Comparison of ENCODE assay signal across 14 mouse cellular contexts in the genomic region with DNA sequence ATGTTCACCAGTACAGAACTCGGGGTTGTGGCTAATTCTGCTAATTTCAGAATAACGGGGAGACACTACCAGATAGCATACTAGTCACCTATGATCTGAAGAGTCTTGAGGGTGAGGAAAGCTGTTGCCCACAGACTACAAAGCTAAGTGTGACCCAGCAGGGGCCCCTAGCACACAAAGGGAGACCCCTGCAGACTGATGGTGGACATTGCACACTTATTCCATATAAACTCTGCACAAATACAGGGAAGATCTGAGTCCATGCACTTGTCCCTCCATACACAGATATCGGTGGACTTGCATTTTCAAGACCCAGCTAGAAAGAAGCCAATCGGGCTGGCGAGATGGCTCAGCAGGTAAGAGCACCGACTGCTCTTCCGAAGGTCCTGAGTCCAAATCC. TPM values are rescaled to one million over a fixed set of nuclear protein-coding genes. Genes with fewer than 3 reads are reported as not detected.
DNase-seq lines count a peak whose midpoint lies in the region; ATAC-seq and TF ChIP-seq lines count a peak whose summit lies in the region.
"Had no signal": no experiment of that assay in that cellular context is flagged by ENCODE, and none has a peak within 500 bp of the region (broad histone marks: within the 10 kb centered on the region; RNA-seq: fewer than 3 reads in every experiment).

No protein-coding gene starts in this region.

- H3K4me2 ChIP-seq in heart, embryonic 15.5 days, result no peak overlapping the region
- H3K4me2 ChIP-seq: heart, embryonic 11.5 days; hindbrain, embryonic 13.5 days; limb, embryonic 12.5 days had no signal

- H3K9me3 ChIP-seq in heart, embryonic 15.5 days (replicated peaks), result no peaks in the 10 kb centered on the region
- H3K9me3 ChIP-seq in MEL (replicated peaks; ENCODE audit: insufficient read depth, low read length), result no peaks in the 10 kb centered on the region
- H3K9me3 ChIP-seq: hindbrain, embryonic 13.5 days; limb, embryonic 12.5 days had no signal

- DNase-seq in heart, adult 9 months (ENCODE audit: low spot score in 2 of 2), result no peak
- DNase-seq in lung, adult 2 months, result no peak
- no peak for DNase-seq in lung, postnatal 14 days
- DNase-seq in MEL (ENCODE audit: low read depth, low spot score) (peak; percentile 14), adipocyte (ENCODE audit: low spot score) (no peak)
- peak; percentile 6 for DNase-seq in retina, postnatal 1 day
- DNase-seq: cerebellum, adult 11-12 months; thymus, adult 2 months had no signal

- H3K27me3 ChIP-seq in heart, embryonic 15.5 days, result no peaks in the 10 kb centered on the region
- H3K27me3 ChIP-seq in MEL (ENCODE audit: control insufficient read depth in 1 of 2, insufficient read depth in 2 of 2, low read length in 2 of 2), result no peaks in the 10 kb centered on the region
- H3K27me3 ChIP-seq: hindbrain, embryonic 13.5 days; limb, embryonic 12.5 days had no signal

- ATAC-seq in heart, embryonic 15.5 days (replicated peaks; ENCODE audit: insufficient number of reproducible peaks, insufficient read depth, low FRiP score, low read depth), result no peak
- ATAC-seq: CD4-positive, CD25-positive, alpha-beta regulatory T cell, adult 4 months had no signal

- peak overlapping the region; percentile 23 for H3K27ac ChIP-seq in heart, embryonic 15.5 days
- no peak overlapping the region for H3K27ac ChIP-seq in MEL (ENCODE audit: control insufficient read depth, low read depth, low read length)
- H3K27ac ChIP-seq: hindbrain, embryonic 13.5 days; limb, embryonic 12.5 days had no signal

- no peak overlapping the region for H3K9ac ChIP-seq in heart, embryonic 15.5 days
- no peak overlapping the region for H3K9ac ChIP-seq in MEL (ENCODE audit: control insufficient read depth, low read depth, low read length, poor library complexity, severe bottlenecking)
- H3K9ac ChIP-seq: hindbrain, embryonic 13.5 days; limb, embryonic 12.5 days had no signal

- H3K79me2 ChIP-seq in MEL (ENCODE audit: control insufficient read depth, insufficient read depth, low read length, poor library complexity), result peaks cover 1% of the 10 kb centered on the region; the same call in 1 of the 2 replicates

- TF ChIP-seq CTCF in lung, adult 2 months (IDR thresholded peaks at IDR 0.05; ENCODE audit: insufficient read depth, low read length), result 0 out of 2 replicates have a peak, but pooled peaks have one; percentile 3
- TF ChIP-seq CTCF in MEL (IDR thresholded peaks at IDR 0.05 in 2 of 3, conservative IDR thresholded peaks at IDR 0.05 in 1 of 3; ENCODE audit: control insufficient read depth in 1 of 3, insufficient read depth in 1 of 3, low read depth in 2 of 3, low read length in 3 of 3, poor library complexity in 1 of 3, severe bottlenecking in 1 of 3), result peak in 2 of 3 experiments; percentile 27; a peak in 4 of 6 replicates

- no peak overlapping the region for H3K4me3 ChIP-seq in heart, embryonic 15.5 days
- H3K4me3 ChIP-seq in lung, adult 2 months (replicated peaks; ENCODE audit: extremely low read depth, low read depth, low read length), result no peak overlapping the region
- H3K4me3 ChIP-seq in MEL (ENCODE audit: control insufficient read depth in 1 of 2, insufficient read depth in 1 of 2, low read depth in 2 of 2, low read length in 2 of 2), result no peak overlapping the region
- H3K4me3 ChIP-seq: erythroblast, embryonic 14.5 days; hindbrain, embryonic 13.5 days; limb, embryonic 12.5 days had no signal

- peaks cover 12% of the 10 kb centered on the region; the same call in 1 of the 2 replicates for H3K36me3 ChIP-seq in heart, embryonic 15.5 days
- peaks cover 0 to under 1% of the 10 kb centered on the region in 2 experiments; a peak in 1 of 4 replicates for H3K36me3 ChIP-seq in MEL (ENCODE audit: control insufficient read depth in 1 of 2, insufficient read depth in 2 of 2, low read length in 2 of 2)

- no peak for TF ChIP-seq POLR2A in lung, adult 2 months (IDR thresholded peaks at IDR 0.05; ENCODE audit: borderline replicate concordance, extremely low read depth, low read depth, low read length)
- no peak for TF ChIP-seq POLR2A in MEL (IDR thresholded peaks at IDR 0.05; ENCODE audit: control insufficient read depth in 1 of 2, insufficient read depth in 1 of 2, low read depth in 1 of 2, low read length in 2 of 2, poor library complexity in 1 of 2)

- TF ChIP-seq RAD21 in MEL (IDR thresholded peaks at IDR 0.05; ENCODE audit: low read depth, low read length), result no peak; the same call in 1 of the 2 replicates

- no peak for TF ChIP-seq EP300 in MEL (IDR thresholded peaks at IDR 0.05; ENCODE audit: low read depth in 1 of 2, low read length in 2 of 2)

- 94% methylated on average over 7 of the region's 7 CpGs for WGBS in heart, embryonic 15.5 days
- WGBS in lung, adult 2 months, result 90% methylated on average over 7 of the region's 7 CpGs

- peaks cover 10% of the 10 kb centered on the region for H3K4me1 ChIP-seq in heart, embryonic 15.5 days (replicated peaks)
- no peaks in the 10 kb centered on the region for H3K4me1 ChIP-seq in lung, adult 2 months (ENCODE audit: control insufficient read depth, insufficient read depth, low read length)
- H3K4me1 ChIP-seq in MEL (ENCODE audit: control insufficient read depth in 1 of 2, insufficient read depth in 2 of 2, low read length in 2 of 2), result no peaks in the 10 kb centered on the region
- H3K4me1 ChIP-seq: hindbrain, embryonic 13.5 days; limb, embryonic 12.5 days had no signal

TF ChIP-seq in MEL, 35 proteins besides CTCF, POLR2A, EP300 and RAD21:
- TF ChIP-seq SMC3 (IDR thresholded peaks at IDR 0.05; ENCODE audit: low read depth, low read length), result peak; percentile 17; the same call in 1 of the 2 replicates
- no peak for TF ChIP-seq MAX (IDR thresholded peaks at IDR 0.05; ENCODE audit: low read length)
TF ChIP-seq in MEL: peak in this region for 1.

RNA-seq across cellular contexts. Expression of a gene that starts 7.6 kb away (rescaled TPM):
- 25.9 and 28.3 TPM in 2 replicates for polyA plus RNA-seq in heart, embryonic 15.5 days (2015; fragmentation: Nextera tagmentation; extraction: Ambion mirVana)
- polyA plus RNA-seq in lung, adult 2 months (2012; rRNA removed), result 11.7 and 20.8 TPM in 2 replicates
- 33.2 and 33.3 TPM in 2 replicates for total RNA-seq in MEL (2012; rRNA removed)
- 10 to 100 TPM in 1 of 2 experiments, not detected in 1; 43.5 TPM for polyA plus RNA-seq in MEL (2012; ENCODE audit: insufficient read depth in 1 of 2, insufficient read length in 2 of 2, low read depth in 1 of 2, low replicate concordance in 2 of 2, missing spikeins in 1 of 2)

RNA-seq across cellular contexts. Expression of a gene that starts 36.5 kb away (rescaled TPM):
- polyA plus RNA-seq in heart, embryonic 15.5 days (2015; fragmentation: Nextera tagmentation; extraction: Ambion mirVana), result 0.66 and 1.1 TPM in 2 replicates
- 2.4 and 3.5 TPM in 2 replicates for polyA plus RNA-seq in lung, adult 2 months (2012; rRNA removed)
- 2.6 and 2.9 TPM in 2 replicates for total RNA-seq in MEL (2012; rRNA removed)
- 1 to 10 TPM in 1 of 2 experiments, not detected in 1; 5.4 TPM for polyA plus RNA-seq in MEL (2012; ENCODE audit: insufficient read depth in 1 of 2, insufficient read length in 2 of 2, low read depth in 1 of 2, low replicate concordance in 2 of 2, missing spikeins in 1 of 2)

RNA-seq across cellular contexts. Expression of a gene that starts 52.2 kb away (rescaled TPM):
- polyA plus RNA-seq in heart, embryonic 15.5 days (2015; fragmentation: Nextera tagmentation; extraction: Ambion mirVana), result 9.2 and 11.1 TPM in 2 replicates
- polyA plus RNA-seq in lung, adult 2 months (2012; rRNA removed), result 14.9 and 17.7 TPM in 2 replicates
- 2.4 and 2.8 TPM in 2 replicates for total RNA-seq in MEL (2012; rRNA removed)
- 1 to 10 TPM in 1 of 2 experiments, not detected in 1; 4.5 TPM for polyA plus RNA-seq in MEL (2012; ENCODE audit: insufficient read depth in 1 of 2, insufficient read length in 2 of 2, low read depth in 1 of 2, low replicate concordance in 2 of 2, missing spikeins in 1 of 2)

Comparison
In these comparisons a context has a peak if more than half of its experiments do, and no peak if none do; other contexts are left out.
1. DNase-seq: peak in MEL (single experiment) and retina, postnatal 1 day (single experiment); none in heart, adult 9 months (0 of 2), lung, adult 2 months (single experiment), lung, postnatal 14 days (single experiment) and adipocyte (single experiment).